Mouse (Mus musculus) lung, adult 2 months (tissue): Measurements from ENCODE around the gene Brinp3.

Experiments
- CTCF ChIP-seq: fragments of 200-500 bp; IDR thresholded peaks from 2 replicates; pipeline ENCODE4 v1.5.1; 2011; ENCODE audit warnings: mild to moderate bottlenecking, low read length, control low read depth; ENCODE audit not compliant: insufficient read depth
- POLR2A ChIP-seq: fragments of 200-500 bp; IDR thresholded peaks from 2 replicates; pipeline ENCODE4 v1.6.1; 2011; ENCODE audit warnings: low read depth, mild to moderate bottlenecking, control low read depth, low read length, borderline replicate concordance; ENCODE audit errors: extremely low read depth

DNA sequence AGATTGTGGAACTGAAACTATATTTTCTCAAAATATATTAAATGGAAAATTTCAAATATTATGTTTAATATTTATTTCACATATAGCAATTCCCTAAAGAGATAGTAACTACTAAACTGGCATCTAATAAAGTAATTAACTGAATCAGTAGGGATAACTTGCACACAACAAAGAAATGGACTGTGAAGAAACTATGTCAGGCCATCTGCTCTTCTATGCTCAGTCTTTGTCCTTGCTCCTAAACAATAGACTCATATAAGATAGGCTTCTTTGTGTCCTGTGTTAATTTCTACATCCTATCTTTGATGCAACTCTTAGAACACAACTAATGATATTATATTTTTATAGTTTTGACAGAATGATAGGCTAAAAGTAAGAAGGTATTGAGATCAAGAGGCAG, 256.5 kb downstream of the Brinp3 start:
- TF ChIP-seq POLR2A (no peak), CTCF (no peak)
